Mouse (Mus musculus): Measurements from ENCODE around the gene Zcchc24.

The Zcchc24 gene

GRCm38 (mm10) chr14:25666668-25667376, 102.0 kb downstream of the Zcchc24 start:
- DNase-seq (ENCODE audit: low spot score in 2 of 2): no peak

DNA sequence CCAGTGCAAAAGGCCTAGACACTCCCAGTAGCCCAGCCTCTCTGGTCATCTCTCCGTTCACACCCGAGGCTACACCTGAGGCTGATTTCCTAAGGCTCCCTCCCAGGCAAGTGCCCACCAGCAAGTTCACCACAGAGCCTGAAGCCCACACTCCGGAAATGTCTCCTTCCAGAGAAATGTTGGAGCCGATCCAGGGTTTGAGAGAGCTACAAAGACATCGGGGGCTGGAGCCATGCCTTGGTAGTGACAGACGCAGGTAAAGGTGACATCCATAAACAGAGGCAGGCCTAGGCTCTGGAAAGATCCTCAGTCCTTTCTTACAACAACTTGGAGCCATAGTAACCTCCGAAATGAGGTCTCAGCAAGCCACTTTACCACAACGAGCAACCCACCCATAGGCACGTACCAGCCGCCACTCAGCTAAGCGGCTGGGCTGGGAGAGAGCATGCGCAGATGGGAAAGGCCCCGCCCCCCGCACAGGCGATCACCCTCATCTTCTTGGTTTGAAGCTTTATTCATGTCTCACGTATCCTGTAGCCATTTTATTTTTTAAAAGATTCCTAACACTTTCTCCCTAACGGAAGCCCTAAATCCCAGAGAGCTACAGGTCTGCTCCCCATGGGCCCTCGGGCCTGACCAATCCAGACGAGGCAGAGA, 103.4 kb downstream of the Zcchc24 start:
- DNase-seq (ENCODE audit: low spot score in 2 of 2): no peak

- no peak for DNase-seq (ENCODE audit: low spot score in 2 of 2)
Measured at GRCm38 (mm10) chr14:25664310-25664695, 104.5 kb downstream of the Zcchc24 start.

DNA sequence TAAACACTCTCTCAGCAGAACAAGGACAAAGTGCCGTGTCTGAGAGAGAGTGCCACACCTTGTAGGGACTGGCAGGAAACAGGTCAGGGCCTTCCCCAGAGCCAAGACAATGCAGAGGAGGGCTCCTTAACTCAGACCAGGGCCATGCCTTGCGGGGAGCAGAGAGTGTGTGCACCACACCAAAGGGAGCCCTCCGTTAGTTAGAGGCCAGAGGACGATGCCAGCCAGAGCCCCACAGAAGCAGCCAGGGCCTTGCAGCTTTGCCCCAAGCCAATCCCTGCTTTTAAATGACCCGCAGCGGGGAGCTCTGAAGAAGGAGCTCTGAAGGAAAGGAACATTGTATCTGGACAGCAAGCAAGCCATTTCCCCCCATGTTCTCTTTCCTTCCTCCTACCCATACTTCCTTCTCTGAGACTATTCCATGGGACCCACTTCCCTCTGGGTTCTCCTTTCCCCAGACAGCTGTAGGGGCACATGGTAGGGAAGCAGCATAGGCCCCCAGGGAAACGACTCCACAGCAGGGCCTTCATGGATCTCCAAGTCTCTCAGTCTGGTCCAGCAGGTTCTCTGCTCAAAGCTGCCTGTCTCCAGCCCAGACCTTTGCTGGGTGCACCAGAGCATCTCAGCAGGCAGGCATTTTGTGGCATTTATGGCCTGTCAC, 105.1 kb downstream of the Zcchc24 start:
- no peak for DNase-seq (ENCODE audit: low spot score in 2 of 2)
